Mouse (Mus musculus) cerebellum, adult (tissue): ENCODE measurements around the gene Mtss1l.

ENCODE experiments used
- ATAC-seq: cut with Nextera tagmentation; 2 replicates; pipeline ENCODE4 v1.9.2; 2017; ENCODE audit warnings: mild to moderate bottlenecking, moderate library complexity, mixed read lengths; ENCODE audit not compliant: insufficient number of reproducible peaks, low FRiP score, low TSS enrichment

Mtss1l gene

GRCm38 (mm10) chr8:110720685-110721598, at the start of gene Mtss1l:
Gene Mtss1l, plus strand, starts transcription at chr8:110721476.
- peak; percentile 11; the same call in 1 of the 2 replicates for ATAC-seq

- no peak for ATAC-seq
These were observed 49.1 kb upstream of the Mtss1l start for GRCm38 (mm10) chr8:110672133-110672532.

GRCm38 (mm10) chr8:110673168-110673567, 48.1 kb upstream of the Mtss1l start:
- no peak for ATAC-seq

- 0 out of 2 replicates have a peak, but pooled peaks have one; percentile 23 for ATAC-seq
These were observed 46.7 kb upstream of the Mtss1l start for GRCm38 (mm10) chr8:110674589-110674988.

GRCm38 (mm10) chr8:110676702-110677101, 44.6 kb upstream of the Mtss1l start:
- no peak for ATAC-seq

- ATAC-seq: no peak
These were observed 44.1 kb upstream of the Mtss1l start for GRCm38 (mm10) chr8:110677174-110677660.

- no peak for ATAC-seq
These were observed 42.3 kb upstream of the Mtss1l start for GRCm38 (mm10) chr8:110678989-110679388.

- no peak for ATAC-seq
These were observed 33.5 kb upstream of the Mtss1l start for GRCm38 (mm10) chr8:110687726-110688125.

- ATAC-seq: no peak
These were observed 31.3 kb upstream of the Mtss1l start for GRCm38 (mm10) chr8:110689961-110690360.

GRCm38 (mm10) chr8:110694226-110694625, 27.1 kb upstream of the Mtss1l start:
- ATAC-seq: no peak

GRCm38 (mm10) chr8:110694826-110695225, 26.4 kb upstream of the Mtss1l start:
- no peak for ATAC-seq

GRCm38 (mm10) chr8:110695431-110695830, 25.8 kb upstream of the Mtss1l start:
- ATAC-seq: peak; percentile 41

GRCm38 (mm10) chr8:110696051-110696450, 25.2 kb upstream of the Mtss1l start:
- ATAC-seq: no peak

GRCm38 (mm10) chr8:110697571-110697970, 23.7 kb upstream of the Mtss1l start:
- no peak for ATAC-seq

- ATAC-seq: no peak
These were observed 23.2 kb upstream of the Mtss1l start for GRCm38 (mm10) chr8:110698098-110698497.

- ATAC-seq: no peak
These were observed 21.8 kb upstream of the Mtss1l start for GRCm38 (mm10) chr8:110699501-110699900.

- ATAC-seq: no peak
These were observed 20.7 kb upstream of the Mtss1l start for GRCm38 (mm10) chr8:110700561-110700960.

- ATAC-seq: no peak
These were observed 18.4 kb upstream of the Mtss1l start for GRCm38 (mm10) chr8:110702636-110703459.

GRCm38 (mm10) chr8:110703460-110704061, 17.7 kb upstream of the Mtss1l start:
- ATAC-seq: no peak

- ATAC-seq: no peak
These were observed 17.2 kb upstream of the Mtss1l start for GRCm38 (mm10) chr8:110704103-110704502.
